ENCODE assay signal across 18 mouse cellular contexts in the genomic region with DNA sequence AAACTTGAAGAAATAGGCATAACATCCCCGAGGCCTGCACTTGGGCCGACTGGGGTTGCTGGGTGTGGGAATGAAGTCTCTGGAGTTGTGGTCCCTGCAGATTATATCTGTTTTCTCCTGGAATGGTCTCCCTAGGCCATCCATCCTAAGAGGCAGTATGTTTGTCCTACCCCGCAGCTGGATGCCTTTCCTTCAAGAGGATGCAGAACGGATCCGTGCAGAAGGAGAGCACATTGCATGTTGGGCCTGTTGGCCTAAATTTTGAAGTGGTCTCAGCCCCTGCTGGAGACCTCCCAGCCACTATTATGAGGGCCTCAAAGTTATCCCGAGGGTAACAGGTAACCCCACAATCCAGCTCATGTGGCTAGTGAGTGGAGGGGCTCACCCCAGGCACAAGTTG. TPM values are rescaled to one million over a fixed set of nuclear protein-coding genes. Genes with fewer than 3 reads are reported as not detected.
DNase-seq lines count a peak whose midpoint lies in the region; ATAC-seq lines count a peak whose summit lies in the region.
"Had no signal": no experiment of that assay in that cellular context is flagged by ENCODE, and none has a peak within 500 bp of the region (broad histone marks: within the 10 kb centered on the region; RNA-seq: fewer than 3 reads in every experiment).

No protein-coding gene starts in this region.

- no peak overlapping the region for H3K9ac ChIP-seq in midbrain, embryonic 11.5 days (ENCODE audit: low read length)
- no peak overlapping the region for H3K9ac ChIP-seq in midbrain, embryonic 13.5 days (replicated peaks)

- H3K4me1 ChIP-seq in midbrain, embryonic 11.5 days (ENCODE audit: control insufficient read depth, insufficient read depth, low read length) = peaks cover 7% of the 10 kb centered on the region
- peaks cover 10% of the 10 kb centered on the region; the same call in 1 of the 2 replicates for H3K4me1 ChIP-seq in midbrain, embryonic 13.5 days (replicated peaks)

- WGBS in midbrain, embryonic 11.5 days = 94% methylated on average over 6 of the region's 6 CpGs
- 96% methylated on average over 6 of the region's 6 CpGs for WGBS in midbrain, embryonic 13.5 days

- H3K27ac ChIP-seq in midbrain, embryonic 11.5 days (ENCODE audit: low read depth, low read length) = no peak overlapping the region
- no peak overlapping the region for H3K27ac ChIP-seq in midbrain, embryonic 13.5 days

- no peaks in the 10 kb centered on the region for H3K9me3 ChIP-seq in midbrain, embryonic 11.5 days (ENCODE audit: control insufficient read depth, low read length)
- H3K9me3 ChIP-seq in midbrain, embryonic 13.5 days = no peaks in the 10 kb centered on the region

- no peak overlapping the region for H3K4me3 ChIP-seq in midbrain, embryonic 11.5 days (ENCODE audit: low read depth, low read length)
- H3K4me3 ChIP-seq in midbrain, embryonic 13.5 days (replicated peaks) = no peak overlapping the region

- H3K4me2 ChIP-seq in midbrain, embryonic 11.5 days = no peak overlapping the region
- H3K4me2 ChIP-seq in midbrain, embryonic 13.5 days (replicated peaks) = no peak overlapping the region

- ATAC-seq in midbrain, embryonic 11.5 days (ENCODE audit: low FRiP score) = no peak
- ATAC-seq in midbrain, embryonic 13.5 days = no peak
- ATAC-seq: activated CD4-positive, CD25-positive, alpha-beta regulatory T cell, adult 4 months; CD4-positive, CD25-positive, alpha-beta regulatory T cell, adult 4 months; Patski had no signal

- no peaks in the 10 kb centered on the region for H3K27me3 ChIP-seq in midbrain, embryonic 11.5 days (ENCODE audit: control insufficient read depth, insufficient read depth, low read length)
- peaks cover 3% of the 10 kb centered on the region; the same call in 1 of the 2 replicates for H3K27me3 ChIP-seq in midbrain, embryonic 13.5 days
- H3K27me3 ChIP-seq: CH12.LX, Patski had no signal

- peak; percentile 78 for DNase-seq in heart, adult 11 months
- no peak for DNase-seq in heart, adult 8-10 months (ENCODE audit: low spot score)
- DNase-seq in midbrain, embryonic 11.5 days (ENCODE audit: low spot score, missing footprints) = peak; percentile 69
- DNase-seq: adrenal gland, adult 2 months; adrenal gland, adult 8-10 months; adrenal gland, postnatal 10 days; adrenal gland, postnatal 14 days; adrenal gland, postnatal 25 days; adrenal gland, postnatal 36 days; B cell, adult 2 months; cerebellum, adult 11 months; cerebellum, adult 11-12 months; cerebellum, adult 18-20 months had no signal

- no peaks in the 10 kb centered on the region for H3K36me3 ChIP-seq in midbrain, embryonic 11.5 days (ENCODE audit: control insufficient read depth, insufficient read depth, low read length)
- H3K36me3 ChIP-seq in midbrain, embryonic 13.5 days = no peaks in the 10 kb centered on the region

RNA-seq across cellular contexts. Expression of a gene that starts 44.5 kb away (rescaled TPM):
- total RNA-seq in heart, adult 8-10 months (2022) = under 1 TPM in 3 of 4 experiments, not detected in 1; 0.25 to 0.43 (median 0.35) TPM
- 41.2 and 45.2 TPM in 2 replicates for polyA plus RNA-seq in midbrain, embryonic 11.5 days (2014; fragmentation: Nextera tagmentation; extraction: Ambion mirVana)
- polyA plus RNA-seq in midbrain, embryonic 13.5 days (2015; fragmentation: Nextera tagmentation; extraction: Ambion mirVana) = 8.6 and 9.7 TPM in 2 replicates
